Mouse (Mus musculus) midbrain, embryonic 16.5 days (tissue): ENCODE measurements around the gene Tfrc. TPM values are rescaled to one million over a fixed set of nuclear protein-coding genes. Genes with fewer than 3 reads are reported as not detected.

Source experiments
- ATAC-seq: fragments of 200-750 bp; cut with Nextera tagmentation; 2 replicates; pipeline ENCODE4 v1.8.0; 2017; ENCODE audit warnings: moderate TSS enrichment
- H3K27ac ChIP-seq: fragments of 300-500 bp; sonication (generic); 2 replicates; pipeline ENCODE4 v1.5.1; 2014; ENCODE audit warnings: mild to moderate bottlenecking, low read length, mixed read lengths
- H3K27me3 ChIP-seq: fragments of 300-500 bp; sonication (generic); 2 replicates; pipeline ENCODE4 v1.6.1; 2014; ENCODE audit warnings: low read depth, low read length, mixed read lengths; ENCODE audit not compliant: control insufficient read depth, insufficient read depth
- H3K36me3 ChIP-seq: fragments of 300-500 bp; sonication (generic); 2 replicates; pipeline ENCODE4 v1.6.1; 2014; ENCODE audit warnings: mild to moderate bottlenecking, low read length, moderate library complexity, mixed read lengths; ENCODE audit not compliant: control insufficient read depth, insufficient read depth
- H3K4me1 ChIP-seq: fragments of 300-500 bp; sonication (generic); 2 replicates; pipeline ENCODE4 v1.6.1; 2014; ENCODE audit warnings: mild to moderate bottlenecking, low read length, mixed read lengths; ENCODE audit not compliant: control insufficient read depth, insufficient read depth
- H3K4me2 ChIP-seq: fragments of 300-500 bp; sonication (generic); 2 replicates; pipeline ENCODE4 v1.6.1; 2014; ENCODE audit warnings: mild to moderate bottlenecking, low read length, mixed read lengths
- H3K4me3 ChIP-seq: fragments of 300-500 bp; sonication (generic); 2 replicates; pipeline ENCODE4 v1.5.1; 2014; ENCODE audit warnings: low read depth, mild to moderate bottlenecking, low read length, moderate library complexity, mixed read lengths
- H3K9ac ChIP-seq: fragments of 300-500 bp; sonication (generic); 2 replicates; pipeline ENCODE4 v1.6.1; 2014; ENCODE audit warnings: low read depth, low read length, mixed read lengths
- H3K9me3 ChIP-seq: fragments of 300-500 bp; sonication (generic); replicated peaks from 2 replicates; pipeline ENCODE4 v1.6.1; 2014; ENCODE audit warnings: mild to moderate bottlenecking, low read length, mixed read lengths; ENCODE audit not compliant: control insufficient read depth, poor library complexity, severe bottlenecking
- WGBS: fragments of 180-500 bp; shearing (Covaris S2); extraction: QIAGEN DNeasy Blood & Tissue Kit; methylation state at CpG from one replicate; pipeline ENCODE4 v1.1.7; 2014; 5-methylcytosine and 5-hydroxymethylcytosine counted together
- polyA plus RNA-seq: library from polyadenylated mRNA; unstranded; fragments of >200 nt; fragmentation: Nextera tagmentation; extraction: Ambion mirVana; gene quantifications from 2 replicates; pipeline ENCODE4 v1.2.1, GENCODE M21; 2015

Tfrc gene
- polyA plus RNA-seq, 1 experiment from 2014 or later: 33.3 TPM

DNA sequence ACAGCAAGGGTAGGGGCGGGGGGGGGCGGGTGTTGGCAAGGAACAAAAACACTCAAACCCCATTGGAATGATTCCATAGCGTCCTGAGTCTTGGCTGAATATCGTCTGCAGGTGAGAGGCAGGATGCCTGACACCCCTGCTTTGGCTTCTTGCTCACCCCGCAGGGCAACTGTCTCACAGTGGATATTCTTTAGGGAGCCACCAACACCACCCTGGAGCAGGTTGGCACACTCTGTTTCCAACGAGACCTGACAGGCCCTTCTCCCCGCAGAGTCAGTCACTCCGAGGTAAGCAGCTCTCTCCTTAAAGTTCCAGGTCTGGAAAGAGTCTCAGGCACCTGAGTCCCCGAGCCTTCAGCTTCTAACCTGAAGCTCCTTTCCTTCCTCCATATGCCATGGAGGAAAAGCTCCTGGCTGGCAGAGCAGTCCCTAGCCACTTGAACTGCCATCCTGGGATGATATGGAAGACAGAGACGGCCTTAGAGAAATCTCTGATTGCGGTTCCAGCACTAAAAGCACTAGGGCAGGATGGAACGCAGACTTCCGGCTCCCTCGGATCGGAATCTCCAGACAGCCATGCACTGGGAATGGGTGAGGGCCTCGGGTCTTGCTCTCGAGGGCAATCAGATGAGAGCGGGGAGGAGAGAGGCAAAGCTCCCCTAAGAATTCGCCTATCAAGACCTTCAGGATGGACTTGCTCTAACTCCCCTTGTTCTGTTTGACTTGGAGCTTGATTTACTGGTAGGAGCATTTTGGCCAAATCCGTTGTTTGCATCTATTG is 32.9 kb downstream of the Tfrc start:
- WGBS: 58% methylated on average over 20 of the region's 20 CpGs

DNA sequence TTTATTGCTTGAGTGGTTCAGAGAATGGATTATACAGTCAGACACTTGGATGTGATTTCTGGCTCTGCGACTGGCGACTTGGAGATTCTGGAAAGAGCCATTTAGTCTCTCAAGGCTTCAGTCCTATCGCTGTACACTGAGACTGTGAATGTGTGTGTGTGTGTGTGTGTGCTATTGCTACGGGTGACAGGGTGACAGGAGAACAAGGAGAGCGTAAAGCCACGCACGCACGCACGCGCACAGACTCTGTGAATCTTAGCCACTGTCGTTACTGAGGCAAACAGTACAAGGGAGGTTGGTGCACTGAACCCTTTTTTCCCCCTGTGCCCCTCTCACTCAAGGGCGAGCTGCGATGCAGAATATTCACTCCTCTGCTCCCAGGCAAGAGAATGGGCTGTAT is 33.6 kb downstream of the Tfrc start:
- WGBS: 51% methylated on average over 13 of the region's 13 CpGs
- peak overlapping the region; percentile 29; the same call in 1 of the 2 replicates for H3K4me2 ChIP-seq
- no peak for ATAC-seq
- H3K4me3 ChIP-seq: no peak overlapping the region
- H3K27ac ChIP-seq: 0 out of 2 replicates have a peak overlapping the region, but pooled peaks have one; percentile 38
- H3K36me3 ChIP-seq: no peaks in the 10 kb centered on the region
- H3K4me1 ChIP-seq: peaks cover 21% of the 10 kb centered on the region
- no peaks in the 10 kb centered on the region for H3K9me3 ChIP-seq
- H3K9ac ChIP-seq: 0 out of 2 replicates have a peak overlapping the region, but pooled peaks have one; percentile 20
- H3K27me3 ChIP-seq: no peaks in the 10 kb centered on the region

More for the DNA sequence above, 32.9 kb downstream of the Tfrc start:
- no peak for ATAC-seq
- Histone ChIP-seq H3K9ac (0 out of 2 replicates have a peak overlapping the region, but pooled peaks have one; percentile 20), H3K4me1 (peaks cover 21% of the 10 kb centered on the region), H3K27me3 (no peaks in the 10 kb centered on the region), H3K9me3 (no peaks in the 10 kb centered on the region), H3K27ac (no peak overlapping the region), H3K4me3 (no peak overlapping the region), H3K36me3 (no peaks in the 10 kb centered on the region), H3K4me2 (peak overlapping the region; percentile 29; the same call in 1 of the 2 replicates)

DNA sequence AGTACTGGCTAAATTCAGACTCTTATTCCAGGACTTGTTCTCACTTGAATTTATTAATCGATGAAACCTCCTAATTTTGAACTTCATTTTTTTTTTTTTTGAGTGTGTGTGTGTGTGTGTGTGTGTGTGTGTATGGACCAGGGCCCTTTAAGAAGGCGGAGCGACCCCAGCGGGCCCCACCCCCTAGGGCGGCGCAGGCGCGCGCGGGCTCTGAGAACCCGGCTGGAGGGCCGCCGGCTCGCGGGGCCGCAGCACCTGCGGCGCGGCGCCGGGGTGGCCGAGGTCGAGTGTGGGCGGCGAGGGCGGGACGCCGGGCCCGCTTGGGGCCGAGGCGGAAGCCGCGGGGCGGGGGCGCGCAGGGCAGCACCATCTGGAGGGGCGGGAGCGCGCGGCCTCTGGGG is 34.9 kb downstream of the Tfrc start, which contains the start of gene Tnk2:
Gene Tnk2, plus strand, starts transcription at position 214 of the 401 bp plus-strand sequence.
- peak; percentile 87 for ATAC-seq
- H3K27me3 ChIP-seq: no peaks in the 10 kb centered on the region
- H3K4me2 ChIP-seq: peak within 1 kb of the TSS; percentile 57
- under 1% methylated on average over 39 of the region's 40 CpGs for WGBS
- H3K9ac ChIP-seq: peak within 1 kb of the TSS; percentile 90
- H3K36me3 ChIP-seq: no peaks in the 10 kb centered on the region
- H3K9me3 ChIP-seq: no peaks in the 10 kb centered on the region
- H3K4me3 ChIP-seq: peak within 1 kb of the TSS; percentile 95
- H3K27ac ChIP-seq: peak within 1 kb of the TSS; percentile 85
- peaks cover 20% of the 10 kb centered on the region for H3K4me1 ChIP-seq

DNA sequence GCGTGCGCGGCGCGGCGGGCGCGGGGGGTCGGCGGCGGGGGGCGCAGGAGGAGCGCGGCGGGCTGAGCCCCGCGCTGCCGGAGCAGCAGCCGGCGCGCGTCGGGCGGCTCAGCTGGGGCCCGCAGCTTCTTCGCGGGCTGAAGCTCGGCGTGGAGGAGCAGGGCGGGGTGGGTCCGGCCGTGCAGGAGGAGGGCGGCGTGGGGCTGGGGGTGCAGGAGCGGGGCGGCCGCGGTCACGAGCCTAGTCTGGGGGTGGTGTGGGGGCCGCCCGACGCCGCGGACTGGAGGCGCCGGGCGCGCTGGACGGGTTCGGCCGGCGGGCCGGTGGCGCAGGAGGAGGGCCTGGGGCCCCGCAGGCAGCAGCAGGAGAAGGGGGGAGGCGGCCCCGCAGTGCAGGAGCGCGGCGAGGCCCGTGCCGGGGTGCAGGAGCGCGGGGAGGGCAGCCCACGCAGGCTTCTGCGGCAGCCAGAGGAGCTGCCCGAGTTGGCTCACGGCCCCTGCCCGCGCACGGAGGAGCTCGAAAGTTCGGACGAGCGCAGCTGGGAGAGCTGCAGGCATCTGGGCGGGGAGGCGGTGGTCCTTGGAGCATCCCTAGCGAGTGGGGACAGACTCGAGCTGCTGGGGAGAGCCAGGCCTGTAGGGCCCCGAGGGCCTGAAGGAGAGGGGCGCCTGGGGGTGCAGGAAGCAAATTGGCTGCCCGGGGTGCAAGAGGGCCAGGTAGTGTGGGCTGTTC is 35.5 kb downstream of the Tfrc start:
- H3K9me3 ChIP-seq: no peaks in the 10 kb centered on the region
- peaks cover 18% of the 10 kb centered on the region for H3K4me1 ChIP-seq
- H3K27ac ChIP-seq: peak overlapping the region; percentile 85
- H3K9ac ChIP-seq: peak overlapping the region; percentile 90
- H3K36me3 ChIP-seq: no peaks in the 10 kb centered on the region
- H3K27me3 ChIP-seq: no peaks in the 10 kb centered on the region
- WGBS: under 1% methylated on average over 58 of the region's 82 CpGs
- H3K4me3 ChIP-seq: peak overlapping the region; percentile 95
- peak overlapping the region; percentile 57 for H3K4me2 ChIP-seq
- peak; percentile 80 for ATAC-seq

DNA sequence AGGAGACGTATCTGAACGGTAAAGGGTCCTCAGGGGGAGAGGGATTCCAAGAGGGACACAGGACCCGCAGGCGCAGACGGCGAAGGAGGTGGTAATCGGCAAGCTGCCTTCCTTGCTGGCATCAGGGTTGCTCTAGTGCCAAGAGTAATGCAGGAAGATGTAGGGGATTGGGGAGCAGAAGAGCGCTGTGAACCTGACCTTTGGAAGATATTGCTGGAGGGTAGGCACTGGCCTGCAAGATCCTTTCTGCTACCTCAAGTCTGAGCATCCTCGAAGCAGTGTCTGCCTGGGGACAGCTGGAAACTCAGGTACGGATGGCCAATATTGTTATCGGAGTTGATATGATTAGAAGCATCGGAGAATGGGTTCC is 36.1 kb downstream of the Tfrc start:
- H3K36me3 ChIP-seq: no peaks in the 10 kb centered on the region
- peak; percentile 16; the same call in 1 of the 2 replicates for ATAC-seq

DNA sequence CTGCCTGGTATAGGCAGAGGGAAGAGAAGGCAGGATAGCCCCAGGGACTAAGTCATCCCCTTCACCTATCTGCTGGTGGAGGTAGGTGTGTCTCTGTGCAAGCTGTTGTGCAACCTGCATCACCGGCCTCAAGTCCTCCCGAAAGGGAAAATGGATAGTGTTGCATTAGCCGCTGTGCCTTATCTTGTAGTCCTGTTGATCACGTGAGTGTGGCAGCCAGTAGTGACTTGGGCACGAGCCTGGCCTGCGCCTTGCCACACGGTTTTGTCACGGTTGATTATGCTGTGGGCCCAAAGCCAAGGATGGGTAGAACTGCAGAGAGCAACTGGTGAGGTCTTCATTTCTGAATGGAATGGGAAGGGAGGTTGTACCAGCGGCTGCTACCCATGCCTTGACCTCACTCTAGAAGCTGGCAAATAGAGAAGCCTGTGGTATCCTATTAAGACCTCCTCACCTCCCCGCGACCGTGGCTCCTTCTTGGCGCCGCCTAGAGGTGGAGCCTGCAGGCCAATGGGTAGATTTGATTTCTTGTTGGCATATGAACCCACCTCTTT is 36.7 kb downstream of the Tfrc start:
- Histone ChIP-seq H3K27me3 (no peaks in the 10 kb centered on the region), H3K4me1 (peaks cover 18% of the 10 kb centered on the region), H3K36me3 (no peaks in the 10 kb centered on the region), H3K9me3 (no peaks in the 10 kb centered on the region), H3K4me3 (peak overlapping the region; percentile 95), H3K4me2 (peak overlapping the region; percentile 57), H3K27ac (peak overlapping the region; percentile 47), H3K9ac (peak overlapping the region; percentile 90)
- ATAC-seq: peak; percentile 30; the same call in 1 of the 2 replicates
- 16% methylated on average over 14 of the region's 14 CpGs for WGBS

More for the DNA sequence above, 36.1 kb downstream of the Tfrc start:
- H3K4me3 ChIP-seq: peak overlapping the region; percentile 95
- peak overlapping the region; percentile 57 for H3K4me2 ChIP-seq
- peak overlapping the region; percentile 90 for H3K9ac ChIP-seq
- peak overlapping the region; percentile 85 for H3K27ac ChIP-seq
- H3K4me1 ChIP-seq: peaks cover 18% of the 10 kb centered on the region
- H3K9me3 ChIP-seq: no peaks in the 10 kb centered on the region
- H3K27me3 ChIP-seq: no peaks in the 10 kb centered on the region
- WGBS: 14% methylated on average over 12 of the region's 12 CpGs

DNA sequence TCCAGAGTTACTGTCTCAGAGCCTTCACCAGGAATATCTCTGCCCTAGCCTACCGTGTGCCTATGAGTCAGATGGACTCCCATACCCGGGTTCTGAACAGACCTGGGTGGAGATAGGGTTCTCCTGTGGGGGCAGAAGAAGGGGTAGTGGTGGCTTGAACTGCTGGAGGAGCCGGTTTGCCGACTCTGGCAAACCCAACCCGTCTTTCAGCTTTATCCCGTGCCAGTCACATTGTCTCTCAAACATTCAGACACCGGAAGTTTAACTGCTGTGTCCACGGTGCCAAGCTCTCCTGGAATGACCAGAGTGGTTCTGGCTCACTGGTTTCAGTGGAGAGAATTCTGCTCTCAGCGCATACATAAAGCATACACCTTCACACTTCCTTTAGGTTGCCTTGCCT is 37.3 kb downstream of the Tfrc start:
- Histone ChIP-seq H3K27ac (no peak overlapping the region), H3K4me3 (peak overlapping the region; percentile 95), H3K9me3 (no peaks in the 10 kb centered on the region), H3K36me3 (no peaks in the 10 kb centered on the region), H3K9ac (peak overlapping the region; percentile 90; the same call in 1 of the 2 replicates), H3K4me1 (peaks cover 18% of the 10 kb centered on the region), H3K4me2 (peak overlapping the region; percentile 57), H3K27me3 (no peaks in the 10 kb centered on the region)
- WGBS: 87% methylated on average over 9 of the region's 9 CpGs
- ATAC-seq: no peak

DNA sequence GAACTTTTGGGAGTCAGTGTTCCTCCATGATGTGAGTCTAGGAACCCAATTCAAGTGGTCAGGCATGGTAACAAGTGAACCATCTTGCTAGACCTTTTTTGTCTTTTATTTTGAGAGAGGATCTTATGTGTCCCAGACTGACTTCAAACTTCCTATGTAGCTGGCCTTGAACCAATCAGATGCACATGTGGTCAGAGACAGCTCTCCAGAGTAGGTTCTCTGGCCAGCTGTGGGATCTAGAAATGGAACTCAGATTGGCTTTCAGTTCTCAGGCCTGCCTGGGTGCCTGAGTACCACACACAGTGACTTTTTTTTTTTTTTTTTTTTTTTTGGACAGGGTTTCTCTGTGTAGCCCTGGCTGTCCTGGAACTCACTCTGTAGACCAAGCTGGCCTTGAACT is 39.0 kb downstream of the Tfrc start:
- Histone ChIP-seq H3K4me3 (no peak overlapping the region), H3K36me3 (no peaks in the 10 kb centered on the region), H3K4me1 (peaks cover 16% of the 10 kb centered on the region), H3K9me3 (no peaks in the 10 kb centered on the region), H3K27ac (no peak overlapping the region), H3K9ac (no peak overlapping the region), H3K27me3 (no peaks in the 10 kb centered on the region), H3K4me2 (no peak overlapping the region)
- ATAC-seq: no peak
